Mouse (Mus musculus) liver, embryonic 11.5 days (tissue): ENCODE results near the gene Sar1b. TPM values are rescaled to one million over a fixed set of nuclear protein-coding genes. Genes with fewer than 3 reads are reported as not detected.
"Not testable (repeated sequence)": the region's sequence is repeated elsewhere in the genome, so short reads cannot be mapped to it uniquely, and the experiment has no call there.

ENCODE experiments used
- ATAC-seq: fragments of 200-750 bp; cut with Nextera tagmentation; replicated peaks from 2 replicates; pipeline ENCODE4 v1.8.0; 2017; ENCODE audit warnings: moderate number of reproducible peaks, mild to moderate bottlenecking, moderate TSS enrichment, moderate library complexity; ENCODE audit not compliant: low FRiP score
- DNase-seq: peaks from one replicate; pipeline ENCODE4 v3.0.0-alpha.2; 2017; ENCODE audit warnings: low spot score
- H3K27ac ChIP-seq: fragments of 300-500 bp; sonication (generic); 2 replicates; pipeline ENCODE4 v1.5.1; 2014; ENCODE audit warnings: mild to moderate bottlenecking, low read depth, low read length, control low read depth
- H3K27me3 ChIP-seq: fragments of 300-500 bp; sonication (generic); replicated peaks from 2 replicates; pipeline ENCODE4 v1.6.1; 2014; ENCODE audit warnings: low read length, mixed read lengths; ENCODE audit not compliant: control insufficient read depth, insufficient read depth
- H3K36me3 ChIP-seq: fragments of 300-500 bp; sonication (generic); 2 replicates; pipeline ENCODE4 v1.6.1; 2014; ENCODE audit warnings: mild to moderate bottlenecking, low read length, moderate library complexity, mixed read lengths; ENCODE audit not compliant: control insufficient read depth, insufficient read depth
- H3K4me1 ChIP-seq: fragments of 300-500 bp; sonication (generic); replicated peaks from 2 replicates; pipeline ENCODE4 v1.6.1; 2014; ENCODE audit warnings: low read length, mixed read lengths; ENCODE audit not compliant: control insufficient read depth, insufficient read depth
- H3K4me2 ChIP-seq: fragments of 300-500 bp; sonication (generic); 2 replicates; pipeline ENCODE4 v1.6.1; 2014; ENCODE audit warnings: mild to moderate bottlenecking, control low read depth, moderate library complexity
- H3K4me3 ChIP-seq: fragments of 300-500 bp; sonication (generic); 2 replicates; pipeline ENCODE4 v1.5.1; 2014; ENCODE audit warnings: low read depth, low read length, control low read depth
- H3K9ac ChIP-seq: fragments of 300-500 bp; sonication (generic); 2 replicates; pipeline ENCODE4 v1.6.1; 2014; ENCODE audit warnings: low read depth, low read length, control low read depth
- H3K9me3 ChIP-seq: fragments of 300-500 bp; sonication (generic); 2 replicates; pipeline ENCODE4 v1.6.1; 2016; ENCODE audit warnings: low read length, inconsistent platforms, mixed read lengths; ENCODE audit not compliant: control insufficient read depth
- WGBS: fragments of 180-500 bp; shearing (Covaris S2); extraction: QIAGEN DNeasy Blood & Tissue Kit; methylation state at CpG from one replicate; pipeline ENCODE4 v1.1.7; 2014; 5-methylcytosine and 5-hydroxymethylcytosine counted together
- polyA plus RNA-seq: library from polyadenylated mRNA; unstranded; fragments of >200 nt; fragmentation: Nextera tagmentation; extraction: Ambion mirVana; gene quantifications from 2 replicates; pipeline ENCODE4 v1.2.1, GENCODE M21; 2014

Gene Sar1b
- polyA plus RNA-seq, 1 experiment from 2014 or later = 110 TPM

- H3K9ac ChIP-seq, H3K4me2 ChIP-seq, ATAC-seq, DNase-seq, H3K27ac ChIP-seq, H3K9me3 ChIP-seq, H3K27me3 ChIP-seq, H3K4me3 ChIP-seq, H3K4me1 ChIP-seq: not testable (repeated sequence)
- H3K36me3 ChIP-seq = peaks cover 21% of the 10 kb centered on the region; the same call in 1 of the 2 replicates
- 85% methylated on average over 4 of the region's 4 CpGs for WGBS
Measured at GRCm38 (mm10) chr11:51789735-51790134, 26.2 kb downstream of the Sar1b start.

- Histone ChIP-seq H3K4me3 (no peak overlapping the region), H3K4me2 (no peak overlapping the region), H3K9me3 (no peaks in the 10 kb centered on the region), H3K4me1 (no peaks in the 10 kb centered on the region), H3K27ac (no peak overlapping the region), H3K9ac (no peak overlapping the region), H3K27me3 (no peaks in the 10 kb centered on the region), H3K36me3 (peaks cover 18% of the 10 kb centered on the region; the same call in 1 of the 2 replicates)
- DNase-seq = no peak
- ATAC-seq = no peak
- 96% methylated on average over 7 of the region's 7 CpGs for WGBS
Measured at GRCm38 (mm10) chr11:51790662-51791061, 27.2 kb downstream of the Sar1b start.

DNA sequence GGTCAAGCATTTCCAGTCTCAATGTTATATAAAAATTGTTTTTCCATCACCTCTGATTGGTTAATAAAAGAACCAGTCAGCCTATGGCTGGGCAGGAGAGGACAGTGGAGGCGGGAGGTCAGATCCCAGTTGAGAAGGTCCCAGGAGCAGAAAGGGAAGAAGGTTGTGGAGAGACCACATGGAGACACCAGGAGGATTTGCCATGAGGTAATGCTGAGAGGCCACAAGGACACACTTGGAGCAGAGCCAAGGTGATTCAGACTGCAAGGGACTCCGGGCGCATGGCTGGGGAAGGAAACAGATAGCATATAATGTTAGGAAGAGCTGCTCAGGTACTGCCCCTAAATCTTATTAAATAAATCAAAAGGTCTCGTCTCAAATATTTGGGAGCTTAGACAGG, 32.8 kb downstream of the Sar1b start:
- WGBS = 82% methylated on average over 4 of the region's 4 CpGs
- H3K4me1 ChIP-seq = 0 out of 2 replicates have a peak, but pooled peaks cover 3% of the 10 kb centered on the region

DNA sequence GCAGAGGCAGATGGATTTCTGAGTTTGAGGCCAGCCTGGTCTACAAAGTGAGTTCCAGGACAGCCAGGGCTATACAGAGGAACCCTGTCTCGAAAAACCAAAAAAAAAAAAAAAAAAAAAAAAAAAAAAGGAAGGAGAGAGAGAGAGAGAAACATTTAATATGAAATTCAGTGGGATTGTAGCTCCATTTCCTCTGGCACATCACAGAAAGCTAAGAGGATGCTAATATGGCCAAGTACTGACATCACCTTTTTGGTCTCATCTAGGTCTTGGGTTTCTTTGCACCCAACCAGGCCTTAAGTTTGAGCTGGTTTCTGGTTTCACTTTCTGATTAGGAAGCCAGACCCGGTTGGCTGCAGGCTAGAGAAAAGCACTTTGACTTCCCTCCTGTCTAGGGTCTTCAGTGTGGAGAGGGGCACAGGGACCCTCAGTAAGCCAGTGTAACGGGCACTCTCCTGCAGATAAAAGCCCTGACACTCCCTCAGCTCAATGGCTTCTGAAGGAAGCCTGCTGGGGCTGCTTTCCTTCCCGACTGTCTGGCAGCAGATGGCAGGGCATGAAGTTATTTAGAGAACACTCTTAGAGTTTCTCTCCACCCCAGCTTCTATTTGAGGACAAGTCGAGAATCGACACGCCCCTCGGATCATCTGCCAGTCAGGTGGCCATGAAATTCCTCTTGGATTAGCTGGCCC, 37.3 kb downstream of the Sar1b start:
- Histone ChIP-seq H3K9me3 (no peaks in the 10 kb centered on the region), H3K36me3 (no peaks in the 10 kb centered on the region), H3K9ac (0 out of 2 replicates have a peak overlapping the region, but pooled peaks have one; percentile 20), H3K4me1 (0 out of 2 replicates have a peak, but pooled peaks cover 3% of the 10 kb centered on the region), H3K27me3 (no peaks in the 10 kb centered on the region), H3K4me3 (no peak overlapping the region; the same call in 1 of the 2 replicates), H3K27ac (no peak overlapping the region), H3K4me2 (no peak overlapping the region)
- WGBS = 41% methylated on average over 7 of the region's 8 CpGs
- no peak for ATAC-seq
- DNase-seq = no peak

More for the DNA sequence above, 32.8 kb downstream of the Sar1b start:
- Histone ChIP-seq H3K9ac (no peak overlapping the region), H3K27ac (no peak overlapping the region), H3K9me3 (no peaks in the 10 kb centered on the region), H3K36me3 (peaks cover 7% of the 10 kb centered on the region; the same call in 1 of the 2 replicates), H3K4me3 (no peak overlapping the region), H3K27me3 (no peaks in the 10 kb centered on the region), H3K4me2 (no peak overlapping the region)
- DNase-seq = no peak
- ATAC-seq = no peak

DNA sequence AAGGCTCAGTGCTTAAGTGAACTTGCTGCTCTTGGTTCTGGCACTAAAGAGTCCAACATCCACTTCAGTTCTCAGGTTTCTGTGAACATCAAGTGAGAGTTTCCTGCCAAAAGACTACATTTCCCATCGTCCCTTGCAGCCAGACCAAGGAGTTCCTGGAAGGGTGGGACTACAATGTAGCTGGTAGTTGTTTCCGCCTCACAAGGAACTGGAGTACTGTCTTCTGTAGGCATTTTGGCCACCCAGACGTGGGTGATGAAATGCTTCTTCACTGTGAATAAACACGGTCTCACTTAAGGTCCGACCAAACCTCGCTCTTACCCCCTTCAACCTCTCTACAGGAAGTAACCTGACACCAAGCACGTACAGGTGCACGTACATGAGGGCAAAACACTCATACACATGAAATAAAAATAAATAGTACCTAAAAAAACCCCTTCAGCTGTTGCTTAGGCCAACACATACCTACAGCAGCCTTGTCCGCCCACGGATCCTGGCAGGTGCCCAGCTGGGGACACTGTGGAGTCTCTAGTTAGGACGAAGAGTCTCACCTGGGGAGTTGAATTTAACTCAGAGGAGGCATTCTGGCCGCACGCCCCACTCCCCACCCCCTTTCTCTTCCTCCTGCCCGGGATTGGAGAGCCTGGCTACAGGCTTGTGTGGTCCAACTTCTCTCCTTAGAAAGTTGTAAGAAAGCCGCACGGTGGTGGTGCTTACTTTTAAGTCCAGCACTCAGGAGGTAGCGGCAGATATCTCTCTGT, 41.9 kb downstream of the Sar1b start:
- peak; percentile 77 for ATAC-seq
- 0 out of 2 replicates have a peak overlapping the region, but pooled peaks have one; percentile 34 for H3K27ac ChIP-seq

DNA sequence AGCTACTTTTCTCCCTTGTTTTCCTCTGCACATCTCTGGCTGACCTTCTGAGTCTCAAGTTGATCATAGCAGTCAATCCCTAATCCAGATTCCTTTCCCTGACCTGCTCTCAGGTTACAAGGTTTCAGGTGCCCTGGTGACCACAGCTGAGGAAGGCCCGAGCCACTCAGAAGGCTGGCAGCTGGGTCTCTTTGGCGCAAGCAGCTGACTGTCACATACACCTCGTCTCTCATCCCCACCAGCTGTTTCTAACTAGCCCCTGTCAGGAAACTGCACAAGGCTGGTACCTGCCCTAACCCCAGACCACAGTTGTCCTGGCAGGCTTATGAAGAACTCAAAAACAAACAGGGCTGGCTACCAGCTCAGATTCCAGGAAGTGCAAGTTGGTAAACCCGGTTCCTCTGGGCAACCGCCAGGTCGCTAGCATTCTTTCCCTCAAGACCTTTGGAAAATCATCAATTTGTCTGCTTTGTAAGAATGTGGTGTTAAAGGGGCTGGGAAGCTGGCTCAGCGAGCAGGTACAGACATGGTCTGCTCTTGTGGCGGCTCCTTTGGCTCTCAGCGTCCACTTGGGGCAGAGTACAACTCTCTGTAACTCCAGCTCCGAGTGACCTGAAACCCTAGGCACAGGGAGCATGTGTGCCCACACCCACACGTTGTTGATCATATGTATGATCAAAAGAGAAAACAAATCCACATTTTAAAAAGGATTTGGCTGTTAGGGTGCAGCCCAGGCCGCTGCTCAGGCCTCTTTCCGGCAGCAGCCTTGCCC, 43.8 kb downstream of the Sar1b start:
- 57% methylated on average over 13 of the region's 13 CpGs for WGBS
- ATAC-seq = no peak
- Histone ChIP-seq H3K36me3 (no peaks in the 10 kb centered on the region), H3K9ac (no peak overlapping the region), H3K9me3 (0 out of 2 replicates have a peak, but pooled peaks cover 2% of the 10 kb centered on the region), H3K27ac (no peak overlapping the region), H3K4me2 (no peak overlapping the region), H3K4me3 (no peak overlapping the region), H3K4me1 (no peaks in the 10 kb centered on the region), H3K27me3 (no peaks in the 10 kb centered on the region)
- DNase-seq = no peak

More for the DNA sequence above, 41.9 kb downstream of the Sar1b start:
- Histone ChIP-seq H3K4me2 (peak overlapping the region; percentile 72), H3K4me3 (peak overlapping the region; percentile 46), H3K9ac (peak overlapping the region; percentile 46), H3K4me1 (0 out of 2 replicates have a peak, but pooled peaks cover 3% of the 10 kb centered on the region), H3K36me3 (no peaks in the 10 kb centered on the region), H3K9me3 (no peaks in the 10 kb centered on the region), H3K27me3 (no peaks in the 10 kb centered on the region)
- WGBS = 27% methylated on average over 17 of the region's 17 CpGs
- peak; percentile 50 for DNase-seq

DNA sequence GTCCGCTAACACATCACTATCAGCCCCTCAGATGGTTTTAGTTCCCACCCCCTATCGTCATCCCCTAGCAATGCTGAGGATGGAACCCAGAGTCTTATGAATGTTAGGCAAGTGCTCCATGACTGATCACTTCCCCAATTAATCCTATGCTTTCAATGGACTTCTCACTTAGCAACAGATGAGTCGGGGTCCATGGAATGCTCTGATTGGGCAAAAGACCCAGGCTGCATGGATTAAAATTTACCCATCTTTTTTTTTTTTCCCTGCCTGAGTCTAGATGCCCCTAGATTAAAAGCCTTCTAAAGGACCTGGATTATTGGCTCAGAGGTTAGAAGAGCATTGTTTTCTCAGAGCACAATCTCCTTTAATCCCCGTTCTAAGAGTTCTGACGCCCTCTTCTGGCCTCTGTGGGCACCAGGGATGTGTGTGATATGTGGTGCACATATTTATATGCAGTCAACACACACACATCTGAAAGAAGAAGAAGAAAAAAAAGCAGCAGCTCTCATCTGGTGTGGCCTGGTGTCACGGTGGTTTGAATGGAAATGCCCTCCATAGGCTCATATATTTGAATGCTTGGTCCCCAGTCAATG, 46.2 kb downstream of the Sar1b start:
- Histone ChIP-seq H3K27me3 (no peaks in the 10 kb centered on the region), H3K27ac (no peak overlapping the region), H3K9ac (no peak overlapping the region), H3K9me3 (0 out of 2 replicates have a peak, but pooled peaks cover 2% of the 10 kb centered on the region), H3K4me2 (no peak overlapping the region), H3K4me1 (no peaks in the 10 kb centered on the region), H3K4me3 (no peak overlapping the region), H3K36me3 (no peaks in the 10 kb centered on the region)
- DNase-seq (no peak), ATAC-seq (no peak; the same call in 1 of the 2 replicates)
- WGBS = 56% methylated on average over 6 of the region's 6 CpGs

DNA sequence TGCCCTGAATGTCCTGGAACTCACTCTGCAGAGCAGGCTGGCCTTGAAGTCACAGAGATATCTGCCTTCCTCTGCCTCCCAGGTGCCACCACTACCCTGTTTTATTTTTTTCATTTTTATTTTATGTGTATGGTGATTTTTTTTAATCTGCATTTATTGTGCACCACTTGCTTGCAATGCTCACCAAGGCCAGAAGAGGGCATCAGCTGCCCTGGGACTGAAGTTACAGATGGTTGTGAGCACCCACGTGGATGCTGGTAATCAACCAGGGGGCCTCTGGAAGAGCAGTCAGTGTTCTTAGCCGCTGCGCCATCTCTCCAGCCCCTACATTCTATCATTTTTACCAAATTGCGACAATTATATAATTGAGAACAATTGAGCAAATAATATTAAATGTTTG, 47.7 kb downstream of the Sar1b start:
- 0 out of 2 replicates have a peak, but pooled peaks cover 2% of the 10 kb centered on the region for H3K9me3 ChIP-seq
- no peak for DNase-seq

More for the DNA sequence above, 47.7 kb downstream of the Sar1b start:
- WGBS = 88% methylated on average over 4 of the region's 4 CpGs
- Histone ChIP-seq H3K9ac (no peak overlapping the region), H3K27me3 (no peaks in the 10 kb centered on the region), H3K4me3 (no peak overlapping the region), H3K27ac (no peak overlapping the region), H3K36me3 (no peaks in the 10 kb centered on the region), H3K4me1 (no peaks in the 10 kb centered on the region), H3K4me2 (no peak overlapping the region)
- ATAC-seq = no peak
